Mouse (Mus musculus) heart, adult 2 months (tissue): Measurements from ENCODE around the gene Dnaaf3.

ENCODE experiments used
- CTCF ChIP-seq: fragments of 200-600 bp; IDR thresholded peaks from 2 replicates; pipeline ENCODE4 v1.8.1; 2022; ENCODE audit warnings: antibody characterized with exemption, mild to moderate bottlenecking, moderate library complexity
- POLR2A ChIP-seq: fragments of 200-500 bp; IDR thresholded peaks from 2 replicates; pipeline ENCODE4 v1.6.1; 2011; ENCODE audit warnings: mild to moderate bottlenecking, low read depth, low read length, control low read depth; ENCODE audit not compliant: insufficient read depth

GRCm38 (mm10) chr7:4547221-4547641 lies 15.0 kb upstream of the Dnaaf3 start, which contains the start of gene Syt5:
- TF ChIP-seq CTCF (no peak), POLR2A (no peak)
